Mouse (Mus musculus): Measurements from ENCODE around the gene Hsph1.

The Hsph1 gene

GRCm38 (mm10) chr5:149588814-149589534, 47.2 kb downstream of the Hsph1 start:
- no peak for DNase-seq (ENCODE audit: low spot score)

GRCm38 (mm10) chr5:149587327-149587895, 48.8 kb downstream of the Hsph1 start:
- DNase-seq (ENCODE audit: low spot score): no peak

GRCm38 (mm10) chr5:149585910-149586309, 50.3 kb downstream of the Hsph1 start:
- no peak for DNase-seq (ENCODE audit: low spot score)

- DNase-seq (ENCODE audit: low spot score): no peak
Measured at GRCm38 (mm10) chr5:149585231-149585630, 50.9 kb downstream of the Hsph1 start.

GRCm38 (mm10) chr5:149584154-149584655, 52.0 kb downstream of the Hsph1 start:
- peak; percentile 16 for DNase-seq (ENCODE audit: low spot score)

GRCm38 (mm10) chr5:149583507-149583906, 52.7 kb downstream of the Hsph1 start:
- DNase-seq (ENCODE audit: low spot score): no peak

- DNase-seq (ENCODE audit: low spot score): no peak
Measured at GRCm38 (mm10) chr5:149582642-149583262, 53.4 kb downstream of the Hsph1 start.

- no peak for DNase-seq (ENCODE audit: low spot score)
Measured at GRCm38 (mm10) chr5:149577449-149577848, 58.7 kb downstream of the Hsph1 start.

- DNase-seq (ENCODE audit: low spot score): no peak
Measured at GRCm38 (mm10) chr5:149576977-149577376, 59.2 kb downstream of the Hsph1 start.

- no peak for DNase-seq (ENCODE audit: low spot score)
Measured at GRCm38 (mm10) chr5:149568993-149569392, 67.2 kb downstream of the Hsph1 start.

- peak; percentile 76 for DNase-seq (ENCODE audit: low spot score)
Measured at GRCm38 (mm10) chr5:149566957-149567356, 69.2 kb downstream of the Hsph1 start.

- DNase-seq (ENCODE audit: low spot score): no peak
Measured at GRCm38 (mm10) chr5:149566026-149566425, 70.2 kb downstream of the Hsph1 start.

Data from adipocyte (in vitro differentiated cells).